Mouse (Mus musculus): ENCODE data around the gene Cavin1. TPM values are rescaled to one million over a fixed set of nuclear protein-coding genes. Genes with fewer than 3 reads are reported as not detected.

The Cavin1 gene
- polyA plus RNA-seq, 1 experiment from 2014 or later = 25.5 TPM

GRCm38 (mm10) chr11:100949540-100949939, 21.1 kb downstream of the Cavin1 start:
- no peaks in the 10 kb centered on the region for H3K27me3 ChIP-seq
- H3K36me3 ChIP-seq = no peaks in the 10 kb centered on the region
- H3K9ac ChIP-seq = no peak overlapping the region
- DNase-seq (no peak), ATAC-seq (ENCODE audit: low read depth) (no peak)
- no peaks in the 10 kb centered on the region; the same call in 1 of the 2 replicates for H3K9me3 ChIP-seq (replicated peaks)
- H3K4me3 ChIP-seq (replicated peaks) = no peak overlapping the region
- peaks cover 15% of the 10 kb centered on the region for H3K4me1 ChIP-seq (replicated peaks)
- 80% methylated on average over 1 of the region's 1 CpGs for WGBS (ENCODE audit: insufficient replicate concordance)
- no peak overlapping the region for H3K27ac ChIP-seq
- H3K4me2 ChIP-seq = no peak overlapping the region

GRCm38 (mm10) chr11:100948317-100948716, 22.4 kb downstream of the Cavin1 start:
- H3K4me2 ChIP-seq = no peak overlapping the region
- no peak for DNase-seq
- H3K36me3 ChIP-seq = no peaks in the 10 kb centered on the region
- ATAC-seq (ENCODE audit: low read depth) = no peak
- H3K27me3 ChIP-seq = no peaks in the 10 kb centered on the region
- no peak overlapping the region for H3K9ac ChIP-seq
- H3K27ac ChIP-seq = no peak overlapping the region
- peaks cover 15% of the 10 kb centered on the region for H3K4me1 ChIP-seq (replicated peaks)
- no peak overlapping the region for H3K4me3 ChIP-seq (replicated peaks)
- H3K9me3 ChIP-seq (replicated peaks) = no peaks in the 10 kb centered on the region; the same call in 1 of the 2 replicates
- WGBS (ENCODE audit: insufficient replicate concordance) = 4% methylated on average over 4 of the region's 4 CpGs

DNA sequence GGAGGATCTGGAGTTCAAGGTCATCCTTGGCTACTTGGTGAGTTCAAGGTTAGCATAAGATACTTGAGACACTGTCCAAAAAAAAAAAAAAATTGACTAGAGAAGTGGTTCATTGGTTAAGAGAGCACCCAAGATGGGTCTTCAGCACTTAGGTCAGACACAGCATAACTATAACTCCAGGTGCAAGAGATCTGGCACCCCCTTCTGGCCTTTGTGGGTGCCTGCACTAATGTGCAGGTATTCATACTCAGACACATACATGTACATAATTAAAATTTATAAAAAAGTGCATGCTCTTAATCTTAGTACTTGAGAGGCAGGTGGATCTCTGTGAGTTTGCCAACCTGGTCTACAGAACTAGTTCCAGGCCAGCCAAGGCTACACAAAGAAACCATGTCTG, 23.1 kb downstream of the Cavin1 start:
- Histone ChIP-seq H3K4me1 (replicated peaks) (peaks cover 15% of the 10 kb centered on the region), H3K9ac (no peak overlapping the region), H3K9me3 (replicated peaks) (no peaks in the 10 kb centered on the region; the same call in 1 of the 2 replicates), H3K36me3 (no peaks in the 10 kb centered on the region), H3K4me3 (replicated peaks) (no peak overlapping the region), H3K4me2 (no peak overlapping the region), H3K27ac (no peak overlapping the region), H3K27me3 (no peaks in the 10 kb centered on the region)
- DNase-seq (no peak), ATAC-seq (ENCODE audit: low read depth) (0 out of 2 replicates have a peak, but pooled peaks have one; percentile 45)

- Histone ChIP-seq H3K4me2 (no peak overlapping the region), H3K9ac (no peak overlapping the region), H3K36me3 (no peaks in the 10 kb centered on the region), H3K9me3 (replicated peaks) (no peaks in the 10 kb centered on the region; the same call in 1 of the 2 replicates), H3K4me1 (replicated peaks) (peaks cover 9% of the 10 kb centered on the region), H3K27ac (no peak overlapping the region), H3K4me3 (replicated peaks) (no peak overlapping the region), H3K27me3 (no peaks in the 10 kb centered on the region)
- DNase-seq (no peak), ATAC-seq (ENCODE audit: low read depth) (no peak)
- WGBS (ENCODE audit: insufficient replicate concordance) = 44% methylated on average over 4 of the region's 4 CpGs
Observed at GRCm38 (mm10) chr11:100946862-100947261, 23.8 kb downstream of the Cavin1 start.

- Histone ChIP-seq H3K9ac (no peak overlapping the region), H3K36me3 (no peaks in the 10 kb centered on the region), H3K27me3 (no peaks in the 10 kb centered on the region), H3K4me3 (replicated peaks) (no peak overlapping the region), H3K27ac (no peak overlapping the region), H3K4me2 (no peak overlapping the region), H3K9me3 (replicated peaks) (no peaks in the 10 kb centered on the region; the same call in 1 of the 2 replicates), H3K4me1 (replicated peaks) (peaks cover 24% of the 10 kb centered on the region)
- no peak for ATAC-seq (ENCODE audit: low read depth)
- no peak for DNase-seq
- WGBS (ENCODE audit: insufficient replicate concordance) = 79% methylated on average over 1 of the region's 1 CpGs
Observed at GRCm38 (mm10) chr11:100942388-100942787, 28.3 kb downstream of the Cavin1 start.

DNA sequence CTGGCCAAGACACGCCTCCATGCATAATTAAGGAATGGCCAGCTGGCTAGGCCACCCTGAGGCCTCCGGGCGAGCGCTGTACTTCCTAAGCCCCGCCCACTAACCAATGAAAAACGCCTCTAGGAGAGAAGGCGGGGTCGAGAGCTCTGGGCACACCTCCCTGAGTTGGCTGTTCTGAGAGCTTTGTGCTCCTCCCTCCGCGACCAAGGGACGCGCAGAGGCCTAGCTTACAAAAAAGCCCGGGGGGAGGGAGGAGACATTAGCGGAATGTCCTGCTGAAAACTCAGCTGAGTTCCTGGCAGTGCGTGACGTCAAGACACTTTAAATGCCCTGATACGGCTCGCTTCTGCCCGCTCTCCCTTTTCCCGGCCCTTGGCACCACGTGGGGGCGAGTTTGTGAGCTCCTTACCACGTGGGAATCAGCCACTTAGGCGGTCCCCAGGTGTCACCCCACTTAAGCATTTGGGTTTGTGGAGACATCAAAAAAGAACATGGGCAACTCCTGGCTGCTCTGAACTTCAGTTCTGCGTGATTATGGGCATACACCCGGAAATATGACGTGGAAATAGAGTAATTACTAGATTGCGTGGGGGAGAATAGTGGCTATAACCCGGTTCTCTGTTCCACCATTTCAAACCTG, 31.1 kb downstream of the Cavin1 start, which contains the start of gene Stat3:
Gene Stat3, minus strand, starts transcription at position 29 of the 640 bp plus-strand sequence.
- Histone ChIP-seq H3K27me3 (no peaks in the 10 kb centered on the region), H3K9ac (peak within 1 kb of the TSS; percentile 96), H3K9me3 (replicated peaks) (no peaks in the 10 kb centered on the region), H3K4me3 (replicated peaks) (peak within 1 kb of the TSS; percentile 94), H3K27ac (peak within 1 kb of the TSS; percentile 91), H3K4me1 (replicated peaks) (peaks cover 51% of the 10 kb centered on the region), H3K36me3 (no peaks in the 10 kb centered on the region), H3K4me2 (peak within 1 kb of the TSS; percentile 92)
- WGBS (ENCODE audit: insufficient replicate concordance) = under 1% methylated on average over 29 of the region's 29 CpGs
- peak; percentile 99 for ATAC-seq (ENCODE audit: low read depth)
- DNase-seq = peak; percentile 99

DNA sequence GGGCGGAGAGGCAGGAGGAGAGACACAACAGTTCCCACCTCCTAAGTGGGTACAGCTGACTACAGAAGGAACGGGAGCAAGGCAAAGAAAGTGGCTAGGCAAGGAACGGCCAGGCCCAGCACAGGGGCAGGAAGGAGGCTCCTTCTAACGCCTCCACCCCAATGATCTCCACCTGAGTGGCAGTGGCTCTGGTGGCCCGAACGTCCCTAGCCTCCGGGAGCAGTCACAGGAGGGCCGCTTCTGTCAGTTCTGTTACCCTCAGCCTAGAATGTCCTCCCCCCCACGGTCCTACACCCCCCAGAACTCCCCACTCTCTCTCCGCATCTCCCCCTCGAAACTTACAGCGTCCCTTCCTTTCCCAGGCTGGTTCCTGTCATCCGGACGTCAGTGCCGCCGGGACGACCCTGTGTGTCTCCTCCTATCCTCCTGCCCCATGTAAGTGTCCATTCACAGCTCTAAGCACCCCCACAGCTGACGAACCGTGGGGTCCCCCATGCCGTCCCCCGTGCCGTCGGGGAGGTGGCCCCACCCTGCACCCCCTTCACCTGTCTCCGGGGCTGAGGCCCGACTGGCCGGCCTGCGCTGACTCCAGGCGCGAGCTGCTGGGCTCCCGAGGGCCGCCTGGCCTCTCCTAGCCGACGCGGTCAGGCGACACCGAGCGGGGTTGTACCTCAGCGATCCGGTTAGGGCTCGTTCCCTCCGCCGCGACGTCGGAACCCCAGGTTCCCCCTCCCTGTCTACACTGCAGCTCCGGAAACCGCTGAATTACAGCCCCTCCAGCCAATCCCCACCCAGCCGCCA, 31.8 kb downstream of the Cavin1 start:
- DNase-seq = peak; percentile 26
- H3K36me3 ChIP-seq = no peaks in the 10 kb centered on the region
- peak overlapping the region; percentile 94 for H3K4me3 ChIP-seq (replicated peaks)
- H3K4me1 ChIP-seq (replicated peaks) = peaks cover 58% of the 10 kb centered on the region
- H3K27ac ChIP-seq = peak overlapping the region; percentile 91
- no peaks in the 10 kb centered on the region for H3K9me3 ChIP-seq (replicated peaks)
- H3K4me2 ChIP-seq = peak overlapping the region; percentile 92
- no peaks in the 10 kb centered on the region for H3K27me3 ChIP-seq
- WGBS (ENCODE audit: insufficient replicate concordance) = under 1% methylated on average over 48 of the region's 48 CpGs
- H3K9ac ChIP-seq = peak overlapping the region; percentile 96
- 0 out of 2 replicates have a peak, but pooled peaks have one; percentile 2 for ATAC-seq (ENCODE audit: low read depth)

GRCm38 (mm10) chr11:100938112-100938511, 32.6 kb downstream of the Cavin1 start:
- ATAC-seq (ENCODE audit: low read depth) = no peak
- DNase-seq = no peak
- Histone ChIP-seq H3K36me3 (no peaks in the 10 kb centered on the region), H3K27me3 (no peaks in the 10 kb centered on the region), H3K9ac (peak overlapping the region; percentile 96), H3K4me3 (replicated peaks) (peak overlapping the region; percentile 94), H3K4me2 (peak overlapping the region; percentile 92), H3K27ac (peak overlapping the region; percentile 91), H3K4me1 (replicated peaks) (peaks cover 66% of the 10 kb centered on the region), H3K9me3 (replicated peaks) (no peaks in the 10 kb centered on the region)
- WGBS (ENCODE audit: insufficient replicate concordance) = 9% methylated on average over 5 of the region's 5 CpGs

DNA sequence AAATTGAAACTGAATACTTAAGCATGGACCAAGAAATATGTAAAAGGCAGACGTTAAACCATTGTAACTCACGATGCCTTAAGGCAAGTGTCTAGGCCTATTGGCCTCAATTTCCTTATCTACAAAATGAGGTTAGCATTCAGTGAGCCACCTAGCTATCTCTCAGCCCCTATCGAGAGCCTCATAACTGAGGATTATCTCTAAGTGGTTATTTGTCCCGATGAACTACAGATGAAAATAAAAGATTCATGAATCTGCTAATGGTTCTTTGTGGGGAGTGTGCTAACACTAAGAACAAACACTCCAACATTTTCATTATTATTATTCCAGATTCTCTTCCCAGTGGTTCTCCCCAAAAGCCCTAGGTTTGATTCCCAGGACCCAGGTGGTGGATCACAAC, 33.4 kb downstream of the Cavin1 start:
- peaks cover 66% of the 10 kb centered on the region for H3K4me1 ChIP-seq (replicated peaks)
- H3K4me2 ChIP-seq = peak overlapping the region; percentile 92
- H3K36me3 ChIP-seq = peaks cover 3% of the 10 kb centered on the region
- DNase-seq (no peak), ATAC-seq (ENCODE audit: low read depth) (no peak)
- H3K9me3 ChIP-seq (replicated peaks) = no peaks in the 10 kb centered on the region
- peak overlapping the region; percentile 91 for H3K27ac ChIP-seq
- H3K27me3 ChIP-seq = no peaks in the 10 kb centered on the region
- 12% methylated on average over 4 of the region's 4 CpGs for WGBS (ENCODE audit: insufficient replicate concordance)
- peak overlapping the region; percentile 59 for H3K9ac ChIP-seq
- peak overlapping the region; percentile 31 for H3K4me3 ChIP-seq (replicated peaks)

DNA sequence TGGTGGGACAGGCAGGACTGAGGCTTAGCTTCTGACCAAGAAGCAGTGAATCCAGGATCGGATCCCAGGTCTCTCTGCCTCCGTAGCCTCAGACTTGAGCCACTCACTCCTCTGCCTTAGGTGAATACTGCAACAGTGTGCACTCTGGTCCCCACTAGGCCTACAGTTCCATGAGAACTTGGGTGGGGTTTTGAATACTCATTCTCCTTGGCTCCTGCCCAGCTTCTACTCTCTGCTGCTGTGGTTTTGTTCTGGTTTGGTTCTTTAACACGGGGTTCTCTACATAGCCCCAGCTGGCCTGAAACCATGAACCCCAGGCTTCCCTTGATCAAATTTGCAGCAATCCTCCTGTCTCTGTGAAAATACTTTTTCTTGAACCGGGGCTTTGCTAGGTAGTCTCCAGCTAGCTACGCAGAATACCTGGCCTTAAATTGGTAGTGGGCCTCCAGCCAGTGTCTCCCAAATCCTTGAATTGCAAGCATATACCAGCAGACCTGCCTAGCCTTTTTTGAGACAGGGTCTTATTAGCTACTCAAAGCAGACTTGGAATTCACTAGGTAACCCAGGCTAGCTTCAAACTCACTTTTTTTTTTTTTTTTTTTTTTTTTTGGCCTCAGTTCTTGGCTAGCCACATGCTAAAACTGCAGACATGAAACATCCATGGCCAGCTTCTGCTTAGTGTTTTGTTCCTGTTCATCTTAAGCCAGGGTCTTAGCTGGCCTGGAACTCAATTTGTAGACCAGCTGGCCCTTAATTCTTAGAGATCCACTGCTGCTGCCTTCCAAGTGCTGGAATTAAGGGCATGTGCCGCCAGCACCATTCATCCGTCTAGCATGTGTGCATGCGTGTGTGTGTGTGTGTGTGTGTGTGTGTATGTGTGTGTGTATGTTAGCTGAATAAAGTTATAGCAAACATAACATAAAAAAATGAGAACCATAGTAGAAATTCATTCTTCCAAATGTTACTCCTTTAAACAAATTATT, 35.0 kb downstream of the Cavin1 start:
- no peak for DNase-seq
- Histone ChIP-seq H3K27ac (peak overlapping the region; percentile 4; the same call in 1 of the 2 replicates), H3K4me2 (no peak overlapping the region), H3K9me3 (replicated peaks) (no peaks in the 10 kb centered on the region), H3K27me3 (no peaks in the 10 kb centered on the region), H3K4me1 (replicated peaks) (peaks cover 82% of the 10 kb centered on the region), H3K9ac (0 out of 2 replicates have a peak overlapping the region, but pooled peaks have one; percentile 59), H3K4me3 (replicated peaks) (no peak overlapping the region), H3K36me3 (peaks cover 4% of the 10 kb centered on the region)
- no peak for ATAC-seq (ENCODE audit: low read depth)
- WGBS (ENCODE audit: insufficient replicate concordance) = 79% methylated on average over 8 of the region's 8 CpGs

Measured in liver, embryonic 13.5 days (tissue).